Mouse (Mus musculus) left cerebral cortex, adult 18-20 months (tissue): ENCODE results near the gene BC053393. TPM values are rescaled to one million over a fixed set of nuclear protein-coding genes. Genes with fewer than 3 reads are reported as not detected.

Experiments used
- total RNA-seq, 2 experiments: library from RNA; stranded (reverse); gene quantifications; 2 replicates each; pipeline ENCODE4 v1.2.3; 2021

Gene BC053393
- total RNA-seq, 2 experiments from 2014 or later: not detected

Other genes starting within 250 kb of the BC053393 start
- under 1 TPM; 0.21 to 0.28 TPM for gene Itk, start 182.0 kb upstream of the BC053393 start, total RNA-seq
- not detected for gene Fam71b, start 175.0 kb upstream of the BC053393 start, total RNA-seq
- gene Med7, start 134.6 kb upstream of the BC053393 start, total RNA-seq: 10 to 100 TPM; 24.7 to 32.3 TPM
- gene Havcr2, start 116.6 kb upstream of the BC053393 start, total RNA-seq: 1 to 10 TPM; 2.6 to 3.0 TPM
- not detected for gene Gm12169, start 47.3 kb upstream of the BC053393 start, total RNA-seq
- gene Dppa1, start 57.7 kb downstream of the BC053393 start, total RNA-seq: not detected
- gene Timd2, start 135.5 kb downstream of the BC053393 start, total RNA-seq: not detected
- not detected for gene Havcr1, start 163.5 kb downstream of the BC053393 start, total RNA-seq
- under 1 TPM in 1 of 2 experiments, not detected in 1; 0.14 TPM for gene Timd4, start 239.3 kb downstream of the BC053393 start, total RNA-seq